Mouse (Mus musculus): ENCODE data around the gene Lsm6. TPM values are rescaled to one million over a fixed set of nuclear protein-coding genes. Genes with fewer than 3 reads are reported as not detected.
A peak's percentile ranks its signal among the peaks of the same experiment; 100 is the strongest.

Gene Lsm6
- polyA plus RNA-seq, 1 experiment from 2014 or later = 219 TPM

DNA sequence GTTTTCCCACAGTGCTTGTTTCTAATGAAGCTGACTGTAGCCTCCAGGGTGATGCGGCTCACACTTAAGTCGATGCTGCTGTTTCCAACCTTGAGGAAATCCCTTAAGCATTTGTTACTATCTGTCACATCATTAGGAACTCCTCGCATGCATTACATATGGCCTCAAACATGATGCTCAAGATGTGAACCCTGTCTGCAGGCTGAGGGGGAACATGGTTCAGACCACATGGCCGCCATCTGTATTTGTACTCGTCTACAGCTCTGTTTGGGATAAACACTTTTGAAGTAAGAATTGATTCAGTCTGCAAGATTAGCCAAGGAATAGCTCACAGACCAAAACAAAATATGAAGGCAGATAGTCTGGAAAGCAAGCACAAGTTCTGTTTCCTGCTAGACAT lies 14.9 kb downstream of the Lsm6 start:
- no peak overlapping the region for H3K27ac ChIP-seq (replicated peaks)
- H3K4me1 ChIP-seq = no peaks in the 10 kb centered on the region
- no peak overlapping the region for H3K9ac ChIP-seq
- 60% methylated on average over 5 of the region's 5 CpGs for WGBS
- H3K36me3 ChIP-seq = peaks cover 61% of the 10 kb centered on the region
- no peak overlapping the region for H3K4me3 ChIP-seq (replicated peaks)
- H3K4me2 ChIP-seq (replicated peaks) = no peak overlapping the region
- ATAC-seq (ENCODE audit: insufficient number of reproducible peaks, low FRiP score, low TSS enrichment, low read depth) = no peak
- H3K9me3 ChIP-seq (replicated peaks) = no peaks in the 10 kb centered on the region
- H3K27me3 ChIP-seq = no peaks in the 10 kb centered on the region

DNA sequence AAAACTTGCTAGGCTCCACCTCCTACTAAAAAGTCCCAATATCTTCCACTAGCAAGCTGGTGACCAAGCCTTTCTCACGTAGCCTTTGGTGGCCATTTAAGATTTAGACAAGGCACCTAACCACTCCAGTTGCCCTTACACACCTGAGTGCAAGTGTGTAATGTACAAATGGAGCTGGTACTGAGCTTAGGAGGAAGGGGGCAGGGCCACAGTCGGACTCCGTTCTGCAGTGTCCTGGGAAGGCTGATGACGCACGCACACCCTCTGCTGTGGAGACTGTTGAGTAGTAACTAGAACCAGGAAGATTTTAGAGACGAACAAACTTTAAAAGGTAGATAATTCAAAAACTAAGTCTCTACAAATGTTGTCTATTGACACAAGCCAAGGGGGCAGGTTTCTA lies 19.7 kb downstream of the Lsm6 start:
- no peaks in the 10 kb centered on the region for H3K27me3 ChIP-seq
- 95% methylated on average over 6 of the region's 6 CpGs for WGBS
- H3K27ac ChIP-seq (replicated peaks) = no peak overlapping the region
- ATAC-seq (ENCODE audit: insufficient number of reproducible peaks, low FRiP score, low TSS enrichment, low read depth) = no peak
- H3K4me3 ChIP-seq (replicated peaks) = no peak overlapping the region
- H3K9me3 ChIP-seq (replicated peaks) = no peaks in the 10 kb centered on the region
- H3K9ac ChIP-seq = no peak overlapping the region
- H3K36me3 ChIP-seq = peaks cover 17% of the 10 kb centered on the region
- no peak overlapping the region for H3K4me2 ChIP-seq (replicated peaks)
- H3K4me1 ChIP-seq = 0 out of 2 replicates have a peak, but pooled peaks cover 9% of the 10 kb centered on the region

DNA sequence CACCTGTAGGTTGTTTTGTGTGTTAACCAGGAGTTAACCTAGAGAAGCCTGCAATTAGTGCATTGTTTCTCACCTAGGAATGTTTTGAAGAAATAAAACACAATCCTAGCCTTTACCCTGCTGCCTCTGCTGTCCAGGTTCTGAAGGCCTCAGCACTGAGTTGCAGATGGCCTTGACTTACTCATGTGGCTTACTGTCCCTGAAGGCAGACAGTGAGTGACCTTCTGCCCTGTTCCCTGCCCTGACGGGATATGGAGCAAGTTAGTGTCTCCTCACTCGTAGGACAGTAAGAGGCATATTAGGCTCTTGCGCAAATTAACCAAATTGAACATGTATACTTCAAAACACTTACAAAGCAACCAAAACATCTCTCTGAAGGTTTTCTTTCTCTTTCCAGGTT lies 22.3 kb downstream of the Lsm6 start:
- Histone ChIP-seq H3K4me3 (replicated peaks) (no peak overlapping the region), H3K4me2 (replicated peaks) (no peak overlapping the region), H3K27me3 (no peaks in the 10 kb centered on the region), H3K27ac (replicated peaks) (no peak overlapping the region), H3K36me3 (peaks cover 3% of the 10 kb centered on the region; the same call in 1 of the 2 replicates), H3K9ac (no peak overlapping the region), H3K4me1 (0 out of 2 replicates have a peak, but pooled peaks cover 9% of the 10 kb centered on the region), H3K9me3 (replicated peaks) (no peaks in the 10 kb centered on the region)
- ATAC-seq (ENCODE audit: insufficient number of reproducible peaks, low FRiP score, low TSS enrichment, low read depth) = no peak
- 76% methylated on average over 3 of the region's 3 CpGs for WGBS

DNA sequence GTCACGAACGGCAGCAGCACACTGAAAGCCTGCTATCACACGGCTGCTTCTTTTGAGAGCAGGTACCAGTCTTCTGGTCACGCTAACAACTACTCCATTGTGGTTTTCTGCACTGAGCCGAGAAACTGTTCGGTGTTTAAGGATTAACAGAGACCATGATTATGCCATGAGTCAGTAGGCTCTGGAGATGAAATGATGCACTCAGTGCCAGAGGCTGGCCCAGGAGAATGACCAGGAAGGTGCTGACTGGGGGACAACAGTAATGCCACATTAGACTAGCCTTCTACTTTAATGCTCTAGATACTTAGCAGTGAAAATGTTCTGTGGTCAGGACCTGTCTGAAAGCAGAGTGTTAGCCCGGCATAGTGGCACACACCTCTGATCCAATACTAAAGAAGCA lies 23.0 kb downstream of the Lsm6 start:
- no peaks in the 10 kb centered on the region for H3K9me3 ChIP-seq (replicated peaks)
- H3K9ac ChIP-seq = no peak overlapping the region
- H3K36me3 ChIP-seq = peaks cover 3% of the 10 kb centered on the region; the same call in 1 of the 2 replicates
- no peak for ATAC-seq (ENCODE audit: insufficient number of reproducible peaks, low FRiP score, low TSS enrichment, low read depth)
- no peaks in the 10 kb centered on the region for H3K27me3 ChIP-seq
- H3K4me3 ChIP-seq (replicated peaks) = no peak overlapping the region
- no peak overlapping the region for H3K4me2 ChIP-seq (replicated peaks)
- H3K27ac ChIP-seq (replicated peaks) = no peak overlapping the region
- 77% methylated on average over 7 of the region's 7 CpGs for WGBS
- H3K4me1 ChIP-seq = 0 out of 2 replicates have a peak, but pooled peaks cover 9% of the 10 kb centered on the region

GRCm38 (mm10) chr8:78793231-78793630 lies 27.7 kb downstream of the Lsm6 start:
- no peaks in the 10 kb centered on the region for H3K36me3 ChIP-seq
- H3K9ac ChIP-seq = no peak overlapping the region
- H3K4me3 ChIP-seq (replicated peaks) = no peak overlapping the region
- H3K27ac ChIP-seq (replicated peaks) = no peak overlapping the region
- 0 out of 2 replicates have a peak, but pooled peaks cover 9% of the 10 kb centered on the region for H3K4me1 ChIP-seq
- H3K9me3 ChIP-seq (replicated peaks) = no peaks in the 10 kb centered on the region
- no peak overlapping the region for H3K4me2 ChIP-seq (replicated peaks)
- WGBS = 79% methylated on average over 4 of the region's 4 CpGs
- H3K27me3 ChIP-seq = no peaks in the 10 kb centered on the region
- ATAC-seq (ENCODE audit: insufficient number of reproducible peaks, low FRiP score, low TSS enrichment, low read depth) = no peak

DNA sequence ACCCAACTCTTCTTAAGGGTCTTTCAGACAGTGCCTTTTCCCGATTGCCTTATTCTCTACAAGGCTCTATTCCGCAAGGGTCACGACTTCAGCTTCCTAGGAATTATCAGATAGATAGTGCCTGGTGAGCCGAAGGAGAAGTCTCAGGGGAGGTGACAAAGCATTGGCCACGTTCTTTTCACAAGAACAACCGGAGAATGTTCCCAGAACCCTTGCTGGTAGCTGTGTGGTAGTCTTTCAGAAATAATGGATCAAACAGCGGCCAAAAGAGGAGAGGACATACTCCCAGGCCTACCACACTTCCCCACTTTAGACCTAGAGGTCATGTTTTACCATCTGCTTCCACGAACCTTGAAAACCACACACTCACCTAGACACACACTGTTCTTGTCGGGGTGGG lies 44.1 kb downstream of the Lsm6 start:
- no peak overlapping the region for H3K9ac ChIP-seq
- H3K27me3 ChIP-seq = no peaks in the 10 kb centered on the region
- WGBS = 87% methylated on average over 9 of the region's 9 CpGs
- no peak overlapping the region for H3K4me2 ChIP-seq (replicated peaks)
- H3K4me1 ChIP-seq = no peaks in the 10 kb centered on the region
- H3K27ac ChIP-seq (replicated peaks) = no peak overlapping the region
- no peaks in the 10 kb centered on the region for H3K36me3 ChIP-seq
- ATAC-seq (ENCODE audit: insufficient number of reproducible peaks, low FRiP score, low TSS enrichment, low read depth) = no peak
- H3K9me3 ChIP-seq (replicated peaks) = no peaks in the 10 kb centered on the region
- no peak overlapping the region for H3K4me3 ChIP-seq (replicated peaks)

- Histone ChIP-seq H3K4me1 (no peaks in the 10 kb centered on the region), H3K27me3 (no peaks in the 10 kb centered on the region), H3K36me3 (no peaks in the 10 kb centered on the region), H3K4me3 (replicated peaks) (no peak overlapping the region), H3K9ac (no peak overlapping the region), H3K27ac (replicated peaks) (no peak overlapping the region), H3K4me2 (replicated peaks) (0 out of 2 replicates have a peak overlapping the region, but pooled peaks have one; percentile 0), H3K9me3 (replicated peaks) (no peaks in the 10 kb centered on the region)
- WGBS = 50% methylated on average over 7 of the region's 7 CpGs
- no peak for ATAC-seq (ENCODE audit: insufficient number of reproducible peaks, low FRiP score, low TSS enrichment, low read depth)
Measured at GRCm38 (mm10) chr8:78771256-78771655, 49.7 kb downstream of the Lsm6 start.

- 91% methylated on average over 3 of the region's 3 CpGs for WGBS
Measured at GRCm38 (mm10) chr8:78770584-78770983, 50.4 kb downstream of the Lsm6 start.

DNA sequence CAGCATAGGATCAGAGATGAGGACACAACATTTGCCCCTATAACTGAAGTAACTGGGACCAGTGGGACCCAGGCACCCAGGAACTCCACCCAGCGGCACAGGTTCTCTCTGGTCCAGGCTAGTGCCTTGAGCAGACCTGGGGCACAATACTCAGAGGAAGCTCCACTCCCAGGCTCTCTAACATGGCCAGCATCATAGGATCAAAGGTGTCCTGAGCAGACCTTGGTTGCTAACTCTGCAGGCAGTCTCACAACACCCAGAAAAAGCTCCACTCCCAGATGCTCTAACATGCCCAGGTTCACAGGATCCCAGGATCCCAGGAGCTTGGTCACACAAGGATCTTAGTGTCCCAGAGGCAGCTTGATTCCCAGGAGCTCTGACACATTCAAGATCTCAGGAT lies 55.4 kb downstream of the Lsm6 start:
- Histone ChIP-seq H3K4me1 (no peaks in the 10 kb centered on the region), H3K4me2 (replicated peaks) (no peak overlapping the region), H3K36me3 (no peaks in the 10 kb centered on the region), H3K9ac (no peak overlapping the region), H3K27ac (replicated peaks) (no peak overlapping the region), H3K4me3 (replicated peaks) (no peak overlapping the region), H3K27me3 (no peaks in the 10 kb centered on the region), H3K9me3 (replicated peaks) (no peaks in the 10 kb centered on the region)
- WGBS = 77% methylated on average over 1 of the region's 1 CpGs
- ATAC-seq (ENCODE audit: insufficient number of reproducible peaks, low FRiP score, low TSS enrichment, low read depth) = no peak

More at GRCm38 (mm10) chr8:78770584-78770983, 50.4 kb downstream of the Lsm6 start:
- Histone ChIP-seq H3K4me2 (replicated peaks) (no peak overlapping the region), H3K36me3 (no peaks in the 10 kb centered on the region), H3K27me3 (no peaks in the 10 kb centered on the region), H3K4me1 (no peaks in the 10 kb centered on the region), H3K27ac (replicated peaks) (no peak overlapping the region), H3K9ac (no peak overlapping the region), H3K9me3 (replicated peaks) (no peaks in the 10 kb centered on the region), H3K4me3 (replicated peaks) (no peak overlapping the region)
- no peak for ATAC-seq (ENCODE audit: insufficient number of reproducible peaks, low FRiP score, low TSS enrichment, low read depth)

DNA sequence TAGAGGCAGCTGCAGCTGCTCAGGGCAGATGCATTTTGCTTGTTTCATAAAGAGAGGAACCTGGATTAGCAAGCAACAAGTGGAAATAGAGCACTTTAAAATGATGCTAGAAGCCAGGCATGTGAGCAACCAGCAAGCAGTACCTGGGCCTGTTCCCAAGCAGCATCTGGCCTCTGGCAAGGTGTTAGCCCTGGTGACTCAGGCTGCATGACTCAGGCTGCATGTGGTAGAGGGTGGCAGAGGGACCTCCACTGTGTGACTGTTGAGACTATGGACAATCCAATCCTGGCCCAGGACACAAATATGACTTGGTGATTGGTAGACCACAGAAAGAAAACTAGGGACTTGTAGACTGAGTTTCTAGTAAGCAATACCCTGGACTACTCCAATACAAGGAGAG lies 56.0 kb downstream of the Lsm6 start:
- no peaks in the 10 kb centered on the region for H3K4me1 ChIP-seq
- H3K9ac ChIP-seq = no peak overlapping the region
- no peak overlapping the region for H3K27ac ChIP-seq (replicated peaks)
- ATAC-seq (ENCODE audit: insufficient number of reproducible peaks, low FRiP score, low TSS enrichment, low read depth) = no peak
- H3K27me3 ChIP-seq = no peaks in the 10 kb centered on the region
- H3K4me3 ChIP-seq (replicated peaks) = no peak overlapping the region
- no peak overlapping the region for H3K4me2 ChIP-seq (replicated peaks)
- no peaks in the 10 kb centered on the region for H3K9me3 ChIP-seq (replicated peaks)
- no peaks in the 10 kb centered on the region for H3K36me3 ChIP-seq

DNA sequence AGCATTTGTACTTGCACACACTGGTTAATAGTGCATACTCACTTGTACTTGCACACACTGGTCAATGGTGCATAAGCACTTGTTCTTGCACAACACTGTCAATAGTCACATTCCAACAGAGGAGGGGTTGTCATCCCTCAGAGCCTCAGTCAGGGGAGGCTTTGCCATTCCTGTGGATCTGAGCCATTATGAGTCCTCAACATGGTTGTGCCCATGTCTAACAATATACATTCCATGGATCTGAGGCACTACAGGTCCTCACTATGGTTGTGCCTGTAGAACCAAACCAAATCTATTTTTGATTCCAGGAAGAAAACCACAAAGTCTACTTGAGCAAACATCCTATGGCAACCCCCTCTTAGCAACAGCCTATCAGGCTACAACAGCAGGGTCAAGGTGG lies 61.8 kb downstream of the Lsm6 start:
- Histone ChIP-seq H3K36me3 (no peaks in the 10 kb centered on the region), H3K9me3 (replicated peaks) (0 out of 2 replicates have a peak, but pooled peaks cover 4% of the 10 kb centered on the region), H3K27ac (replicated peaks) (no peak overlapping the region), H3K9ac (no peak overlapping the region), H3K4me3 (replicated peaks) (no peak overlapping the region), H3K4me1 (no peaks in the 10 kb centered on the region), H3K27me3 (no peaks in the 10 kb centered on the region), H3K4me2 (replicated peaks) (no peak overlapping the region)
- no peak for ATAC-seq (ENCODE audit: insufficient number of reproducible peaks, low FRiP score, low TSS enrichment, low read depth)

- Histone ChIP-seq H3K27ac (replicated peaks) (no peak overlapping the region), H3K4me1 (peaks cover 8% of the 10 kb centered on the region), H3K36me3 (no peaks in the 10 kb centered on the region), H3K9ac (no peak overlapping the region), H3K9me3 (replicated peaks) (0 out of 2 replicates have a peak, but pooled peaks cover 4% of the 10 kb centered on the region), H3K4me2 (replicated peaks) (no peak overlapping the region), H3K4me3 (replicated peaks) (no peak overlapping the region), H3K27me3 (no peaks in the 10 kb centered on the region)
- no peak for ATAC-seq (ENCODE audit: insufficient number of reproducible peaks, low FRiP score, low TSS enrichment, low read depth)
- WGBS = 77% methylated on average over 4 of the region's 4 CpGs
Measured at GRCm38 (mm10) chr8:78754986-78755385, 66.0 kb downstream of the Lsm6 start.

All from embryonic facial prominence, embryonic 15.5 days (tissue).